Mouse (Mus musculus) CH12.LX (cell line): ENCODE data around the gene Oxt. TPM values are rescaled to one million over a fixed set of nuclear protein-coding genes. Genes with fewer than 3 reads are reported as not detected.

Experiments used
- DNase-seq: peaks from one replicate; pipeline ENCODE4 v3.0.0-alpha.2; 2013; ENCODE audit errors: extremely low read depth
- H3K27ac ChIP-seq: 2 replicates; pipeline ENCODE4 v1.5.1; 2012; ENCODE audit warnings: low read depth, mild to moderate bottlenecking, control low read depth, moderate library complexity; ENCODE audit not compliant: insufficient read depth
- H3K27me3 ChIP-seq: replicated peaks from 2 replicates; pipeline ENCODE3; 2012; ENCODE audit warnings: inconsistent platforms
- H3K36me3 ChIP-seq, 2 experiments: replicated peaks in 1 of 2; 2 replicates each; pipeline versions ENCODE3 to v1.6.1; 2012; ENCODE audit warnings: inconsistent platforms in 1 of 2, low read length in 1 of 2, mild to moderate bottlenecking in 1 of 2, mixed read lengths in 1 of 2, moderate library complexity in 1 of 2; ENCODE audit not compliant: control insufficient read depth in 1 of 2, insufficient read depth in 1 of 2
- H3K4me1 ChIP-seq, 2 experiments: 2 replicates each; pipeline ENCODE4 v1.6.1; 2012; ENCODE audit warnings: inconsistent platforms in 1 of 2, moderate library complexity in 1 of 2; ENCODE audit not compliant: insufficient read depth in 2 of 2, control insufficient read depth in 1 of 2
- H3K4me2 ChIP-seq: 2 replicates; pipeline ENCODE4 v1.6.1; 2012; ENCODE audit warnings: low read depth, mild to moderate bottlenecking, control low read depth; ENCODE audit not compliant: poor library complexity, insufficient read depth, severe bottlenecking
- H3K4me3 ChIP-seq, 3 experiments: fragments of 150-350 bp in 1 of 3; sonication (generic) in 1 of 3; replicated peaks in 1 of 3; 2 replicates each; pipeline versions ENCODE3 to v1.5.1; 2011 to 2012; ENCODE audit warnings: low read depth in 2 of 3, low read length in 2 of 3, mild to moderate bottlenecking in 2 of 3, moderate library complexity in 2 of 3, control low read depth in 1 of 3, improper control_type of control experiment in 1 of 3, inconsistent platforms in 1 of 3, mixed read lengths in 1 of 3; ENCODE audit not compliant: poor library complexity in 1 of 3
- H3K79me2 ChIP-seq: replicated peaks from 2 replicates; pipeline ENCODE4 v1.6.1; 2012; ENCODE audit warnings: mild to moderate bottlenecking, moderate library complexity; ENCODE audit not compliant: control insufficient read depth, poor library complexity, insufficient read depth, severe bottlenecking; ENCODE audit errors: extremely low read depth
- H3K9ac ChIP-seq: 2 replicates; pipeline ENCODE4 v1.6.1; 2012; ENCODE audit warnings: low read depth, mild to moderate bottlenecking, control low read depth, moderate library complexity; ENCODE audit not compliant: insufficient read depth
- H3K9me3 ChIP-seq: replicated peaks from 2 replicates; pipeline ENCODE3; 2012; ENCODE audit warnings: low read length, inconsistent platforms, mixed read lengths
- BHLHE40 ChIP-seq: IDR thresholded peaks from 2 replicates; pipeline ENCODE4 v1.6.1; 2011; ENCODE audit warnings: mild to moderate bottlenecking, low read depth, low read length, improper control_type of control experiment
- CHD2 ChIP-seq: IDR thresholded peaks from 2 replicates; pipeline ENCODE4 v1.6.1; 2011; ENCODE audit warnings: low read length, improper control_type of control experiment
- CTCF ChIP-seq, 2 experiments: IDR thresholded peaks in 1 of 2; conservative IDR thresholded peaks in 1 of 2; 2 replicates each; pipeline ENCODE4 v1.5.1; 2011 to 2012; ENCODE audit warnings: low read depth in 2 of 2, low read length in 2 of 2, improper control_type of control experiment in 1 of 2, inconsistent platforms in 1 of 2, mild to moderate bottlenecking in 1 of 2, moderate library complexity in 1 of 2
- E2F4 ChIP-seq: IDR thresholded peaks from 2 replicates; pipeline ENCODE4 v1.6.1; 2011; ENCODE audit warnings: low read depth, low read length, improper control_type of control experiment; ENCODE audit not compliant: insufficient replicate concordance
- ELF1 ChIP-seq: IDR thresholded peaks from 2 replicates; pipeline ENCODE4 v1.6.1; 2014; ENCODE audit warnings: low read depth, mild to moderate bottlenecking, inconsistent platforms, low read length, improper control_type of control experiment
- EP300 ChIP-seq: IDR thresholded peaks from 2 replicates; pipeline ENCODE4 v1.6.1; 2011; ENCODE audit warnings: low read length, improper control_type of control experiment
- ETS1 ChIP-seq: conservative IDR thresholded peaks from 2 replicates; pipeline ENCODE4 v1.6.1; 2012; ENCODE audit warnings: low read depth, mild to moderate bottlenecking, inconsistent platforms, low read length, improper control_type of control experiment, moderate library complexity
- GABPA ChIP-seq: IDR thresholded peaks from 2 replicates; pipeline ENCODE4 v1.6.1; 2012; ENCODE audit warnings: low read depth, low read length, improper control_type of control experiment, inconsistent platforms; ENCODE audit not compliant: insufficient replicate concordance
- IRF4 ChIP-seq: IDR thresholded peaks from 2 replicates; pipeline ENCODE4 v1.6.1; 2014; ENCODE audit warnings: low read depth, mild to moderate bottlenecking, inconsistent platforms, low read length, improper control_type of control experiment
- JUN ChIP-seq: IDR thresholded peaks from 2 replicates; pipeline ENCODE4 v1.6.1; 2011; ENCODE audit warnings: low read depth, mild to moderate bottlenecking, low read length, improper control_type of control experiment, moderate library complexity; ENCODE audit not compliant: insufficient read depth
- MAX ChIP-seq: IDR thresholded peaks from 2 replicates; pipeline ENCODE4 v1.6.1; 2011; ENCODE audit warnings: low read length, improper control_type of control experiment
- MAZ ChIP-seq: IDR thresholded peaks from 2 replicates; pipeline ENCODE4 v1.6.1; 2012; ENCODE audit warnings: low read depth, mild to moderate bottlenecking, inconsistent platforms, low read length, improper control_type of control experiment, moderate library complexity
- MEF2A ChIP-seq: IDR thresholded peaks from 2 replicates; pipeline ENCODE4 v1.6.1; 2014; ENCODE audit warnings: low read depth, mild to moderate bottlenecking, inconsistent platforms, low read length, improper control_type of control experiment, borderline replicate concordance
- MYC ChIP-seq: IDR thresholded peaks from 2 replicates; pipeline ENCODE4 v1.6.1; 2011; ENCODE audit warnings: low read depth, mild to moderate bottlenecking, improper control_type of control experiment, low read length
- NELFE ChIP-seq: IDR thresholded peaks from 2 replicates; pipeline ENCODE4 v1.6.1; 2011; ENCODE audit warnings: low read depth, low read length, improper control_type of control experiment
- PAX5 ChIP-seq: IDR thresholded peaks from 2 replicates; pipeline ENCODE4 v1.6.1; 2012; ENCODE audit warnings: low read length, inconsistent platforms, mixed read lengths
- POLR2A ChIP-seq: IDR thresholded peaks from 2 replicates; pipeline ENCODE4 v1.6.1; 2011; ENCODE audit warnings: low read depth, mild to moderate bottlenecking, improper control_type of control experiment, low read length
- RAD21 ChIP-seq: IDR thresholded peaks from 2 replicates; pipeline ENCODE4 v1.6.1; 2011; ENCODE audit warnings: low read depth, mild to moderate bottlenecking, low read length, improper control_type of control experiment, moderate library complexity
- SIN3A ChIP-seq: IDR thresholded peaks from 2 replicates; pipeline ENCODE4 v1.6.1; 2012; ENCODE audit warnings: low read length, improper control_type of control experiment, inconsistent platforms
- SMC3 ChIP-seq: IDR thresholded peaks from 2 replicates; pipeline ENCODE4 v1.6.1; 2011; ENCODE audit warnings: low read depth, low read length, improper control_type of control experiment
- UBTF ChIP-seq: IDR thresholded peaks from 2 replicates; pipeline ENCODE4 v1.6.1; 2012; ENCODE audit warnings: low read depth, mild to moderate bottlenecking, inconsistent platforms, low read length, improper control_type of control experiment, moderate library complexity
- ZC3H11A ChIP-seq: IDR thresholded peaks from 2 replicates; pipeline ENCODE4 v1.6.1; 2012; ENCODE audit warnings: low read depth, mild to moderate bottlenecking, inconsistent platforms, low read length, improper control_type of control experiment
- ZKSCAN1 ChIP-seq: IDR thresholded peaks from 2 replicates; pipeline ENCODE4 v1.6.1; 2012; ENCODE audit warnings: low read depth, inconsistent platforms, low read length, improper control_type of control experiment, borderline replicate concordance
- ZMIZ1 ChIP-seq: IDR thresholded peaks from 2 replicates; pipeline ENCODE4 v1.6.1; 2012; ENCODE audit warnings: low read depth, mild to moderate bottlenecking, inconsistent platforms, low read length, improper control_type of control experiment
- ZNF384 ChIP-seq: IDR thresholded peaks from 2 replicates; pipeline ENCODE4 v1.6.1; 2012; ENCODE audit warnings: low read depth, low read length, improper control_type of control experiment, inconsistent platforms
- dilution Hi-C: fragments of 300-500 bp; cut with MboI; formaldehyde crosslinking; loops from 2 replicates; pipeline ENCODE4 v1.14.3; 2020; ENCODE audit warnings: low sequenced_read_pairs; ENCODE audit not compliant: extremely low pct_unique_long_range_greater_than_20kb, extremely low pct_ligation_motif_present
- in situ Hi-C: fragments of 300-500 bp; cut with MboI; formaldehyde crosslinking; loops from 3 replicates; pipeline ENCODE4 v1.14.3; 2019; ENCODE audit warnings: low sequenced_read_pairs, low pct_ligation_motif_present, low pct_unique_long_range_greater_than_20kb, mixed read lengths
- polyA plus RNA-seq: library from polyadenylated mRNA; unstranded; fragments of >175 nt; gene quantifications from 2 replicates; pipeline ENCODE4 v1.2.1, GENCODE M21; 2012; ENCODE audit warnings: low read depth; ENCODE audit not compliant: insufficient read length
- total RNA-seq, 2 experiments: library from RNA; depleted of rRNA; stranded (reverse); fragments of 300-350 nt in 1 of 2; fragments of >200 nt in 1 of 2; gene quantifications; 2 replicates each; pipeline ENCODE4 v1.2.3; 2012 to 2014

Oxt gene
- total and polyA plus RNA-seq, 3 experiments = not detected

DNA sequence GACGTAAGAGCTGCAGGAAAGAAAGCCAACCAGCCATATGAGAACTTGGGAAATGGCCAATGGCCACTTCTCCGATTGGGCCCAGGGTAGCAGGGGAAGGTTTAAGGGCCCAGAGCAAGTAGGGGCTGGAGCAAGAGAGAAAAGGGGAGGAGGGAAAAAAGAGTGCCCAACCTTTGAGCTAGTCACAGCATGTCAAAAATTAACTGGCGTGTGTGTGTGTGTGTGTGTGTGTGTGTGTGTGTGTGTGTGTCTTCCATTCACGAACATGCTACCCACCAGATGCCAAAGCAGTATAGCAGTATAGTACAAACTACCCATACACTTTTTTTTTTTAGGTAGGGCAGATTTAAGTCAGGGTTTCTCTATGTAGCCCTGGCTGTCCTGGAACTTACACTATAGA lies 7.1 kb upstream of the Oxt start:
- Histone ChIP-seq H3K4me1 (peaks cover 11 to 18% of the 10 kb centered on the region in 2 experiments), H3K79me2 (peaks cover 12% of the 10 kb centered on the region), H3K9me3 (no peaks in the 10 kb centered on the region), H3K27ac (no peak overlapping the region), H3K4me2 (no peak overlapping the region), H3K4me3 (no peak overlapping the region), H3K9ac (no peak overlapping the region), H3K36me3 (peaks cover 14 to 29% of the 10 kb centered on the region in 2 experiments), H3K27me3 (no peaks in the 10 kb centered on the region)
- dilution Hi-C loops = no loop called here
- in situ Hi-C loops = loop anchor here (25.0 kb wide), 1 partner anchor 282 kb away; the partner anchor contains the start of genes Ebf4 and Idh3b
- TF ChIP-seq ETS1 (no peak), ZMIZ1 (no peak), ELF1 (no peak), MAX (no peak), NELFE (no peak)
- DNase-seq = no peak

DNA sequence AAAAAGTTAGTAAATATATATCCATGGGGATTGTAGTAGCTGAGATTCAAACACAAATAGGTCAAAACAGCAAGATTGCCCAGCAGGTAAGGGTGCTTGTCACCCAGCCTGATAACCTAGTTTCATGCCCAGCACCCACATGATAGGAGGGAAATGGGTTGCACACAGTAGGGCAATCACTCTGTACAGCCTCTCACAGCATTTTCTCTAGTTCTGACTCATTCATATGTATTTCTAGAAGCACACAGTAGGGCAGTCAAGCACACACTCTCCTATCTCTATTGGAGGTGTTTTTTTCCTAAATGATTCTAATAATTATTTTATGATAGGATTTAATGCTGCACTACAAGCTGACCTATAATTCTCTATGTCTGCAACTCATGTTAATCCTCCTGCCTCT lies 6.0 kb upstream of the Oxt start:
- Histone ChIP-seq H3K79me2 (peaks cover 3% of the 10 kb centered on the region), H3K9ac (no peak overlapping the region), H3K9me3 (no peaks in the 10 kb centered on the region), H3K36me3 (peaks cover 14 to 29% of the 10 kb centered on the region in 2 experiments), H3K27me3 (no peaks in the 10 kb centered on the region), H3K4me1 (peaks cover 7 to 12% of the 10 kb centered on the region in 2 experiments), H3K4me2 (no peak overlapping the region), H3K4me3 (no peak overlapping the region), H3K27ac (no peak overlapping the region)
- dilution Hi-C loops = no loop called here
- TF ChIP-seq ZC3H11A (no peak), MEF2A (no peak), MAX (no peak), JUN (no peak), ZKSCAN1 (peak; percentile 61)
- in situ Hi-C loops = loop anchor here (25.0 kb wide), 1 partner anchor 283 kb away; the partner anchor contains the start of genes Ebf4 and Idh3b
- no peak for DNase-seq

DNA sequence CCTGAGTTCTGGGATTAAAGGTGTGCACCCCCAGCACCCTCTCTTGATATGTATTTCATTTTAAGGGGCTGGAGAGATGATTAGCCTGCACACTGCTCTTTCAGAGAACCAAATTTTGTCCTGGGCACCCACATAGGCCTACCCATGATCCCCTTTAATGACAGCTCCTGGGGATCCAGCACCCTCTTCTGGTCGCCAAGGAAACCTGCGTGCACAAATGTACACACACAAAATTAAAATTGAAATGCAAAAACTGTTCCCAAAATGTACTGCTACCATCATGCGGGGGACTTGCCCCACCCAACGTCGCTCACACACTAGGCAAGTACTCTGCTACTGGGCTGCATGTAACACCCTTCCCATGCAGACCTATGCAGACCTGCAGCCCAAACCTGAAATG lies 1.0 kb upstream of the Oxt start:
- DNase-seq = no peak
- no peaks in the 10 kb centered on the region for H3K9me3 ChIP-seq
- no peak overlapping the region for H3K4me3 ChIP-seq
- peaks cover 13% of the 10 kb centered on the region for H3K27me3 ChIP-seq
- no peaks in the 10 kb centered on the region for H3K79me2 ChIP-seq
- in situ Hi-C loops (loop anchor here (25.0 kb wide), 1 partner anchor 288 kb away; the partner anchor contains the start of genes Ebf4 and Idh3b), dilution Hi-C loops (no loop called here)
- H3K27ac ChIP-seq = no peak overlapping the region
- TF ChIP-seq BHLHE40 (no peak), ZNF384 (no peak), MYC (no peak), GABPA (no peak), MAZ (no peak), CHD2 (no peak), SIN3A (no peak), E2F4 (no peak), IRF4 (no peak), CTCF (conservative IDR thresholded peaks at IDR 0.05 in 1 of 2, IDR thresholded peaks at IDR 0.05 in 1 of 2; ENCODE audit: low read depth in 2 of 2, low read length in 2 of 2) (peak in 1 of 2 experiments; percentile 59; a peak in 2 of 4 replicates), PAX5 (no peak), SMC3 (peak; percentile 36), RAD21 (peak; percentile 54), UBTF (no peak), EP300 (no peak), MAX (no peak), POLR2A (no peak)
- no peaks in the 10 kb centered on the region for H3K36me3 ChIP-seq
- no peak overlapping the region for H3K9ac ChIP-seq
- peaks cover 9 to 10% of the 10 kb centered on the region in 2 experiments for H3K4me1 ChIP-seq
- H3K4me2 ChIP-seq = no peak overlapping the region
